Mouse (Mus musculus) kidney, adult 2 months (tissue): ENCODE results near the gene Srsf1.

Source experiments
- CTCF ChIP-seq: fragments of 200-500 bp; conservative IDR thresholded peaks from 2 replicates; pipeline ENCODE4 v1.5.1; 2011; ENCODE audit warnings: low read depth, mild to moderate bottlenecking, control low read depth, low read length, moderate library complexity, mixed read lengths; ENCODE audit not compliant: insufficient read depth, insufficient read length
- POLR2A ChIP-seq: fragments of 200-500 bp; IDR thresholded peaks from one replicate; pipeline ENCODE4 v1.6.1; 2011; ENCODE audit warnings: low read depth, low read length, control low read depth

DNA sequence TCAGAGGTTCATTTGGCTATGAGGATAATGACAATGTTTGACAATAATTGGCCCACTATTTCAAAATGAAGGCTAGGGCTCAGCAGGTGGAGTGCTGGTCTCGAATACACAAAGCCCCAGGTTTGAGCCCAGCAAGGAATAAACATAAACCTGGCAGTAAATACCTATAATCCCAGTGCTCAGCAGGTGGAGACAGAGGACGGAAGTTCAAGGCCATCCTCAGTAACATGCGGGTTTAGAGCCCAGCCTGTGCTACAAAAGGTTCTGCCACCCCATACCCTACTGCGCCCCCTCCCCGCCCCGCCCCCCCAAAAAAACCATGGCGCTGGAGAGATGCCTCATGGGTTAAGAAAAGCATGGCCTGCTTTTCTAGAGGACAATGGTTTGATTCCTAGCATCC, 11.2 kb upstream of the Srsf1 start:
- TF ChIP-seq POLR2A: no peak
- TF ChIP-seq CTCF: no peak
